Mouse (Mus musculus) erythroblast, embryonic 14.5 days (primary cell): ENCODE results near the gene Shd.

Experiments used
- GATA1 ChIP-seq: IDR thresholded peaks from 2 replicates; pipeline ENCODE4 v1.6.1; 2012; ENCODE audit warnings: low read length, inconsistent platforms, mixed read lengths
- TAL1 ChIP-seq: IDR thresholded peaks from 3 replicates; pipeline ENCODE4 v1.6.1; 2012; ENCODE audit warnings: low read length, inconsistent platforms, mixed read lengths

DNA sequence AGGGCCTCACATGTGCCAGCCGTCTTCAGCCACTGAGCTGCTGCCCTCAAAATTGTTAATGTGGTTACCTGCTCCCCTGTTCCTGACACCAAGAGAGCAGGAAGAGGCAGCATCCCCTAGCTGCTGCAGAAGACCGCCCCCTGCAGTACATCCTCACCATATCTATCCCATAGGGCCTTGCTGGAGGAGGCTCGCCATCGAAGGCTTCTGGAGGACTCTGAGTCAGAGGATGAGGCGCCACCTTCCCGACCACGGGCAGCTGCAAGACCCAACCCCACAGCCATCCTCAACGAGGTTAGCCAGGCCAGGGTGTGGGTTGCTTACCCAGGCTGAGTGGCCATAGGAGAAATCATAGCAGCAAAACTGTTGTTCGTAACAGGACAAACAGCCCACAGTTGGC lies 5.3 kb upstream of the Shd start:
- no peak for TF ChIP-seq GATA1
- TF ChIP-seq TAL1, result no peak
